Mouse (Mus musculus) brain, embryonic 14.5 days (tissue): ENCODE results near the gene Defb20.

ENCODE experiments used
- CTCF ChIP-seq: fragments of 200-500 bp; IDR thresholded peaks from 2 replicates; pipeline ENCODE4 v1.5.1; 2012; ENCODE audit warnings: inconsistent platforms, mild to moderate bottlenecking, moderate library complexity, borderline replicate concordance; ENCODE audit not compliant: insufficient read depth, insufficient read length; ENCODE audit errors: extremely low read depth
- POLR2A ChIP-seq: fragments of 200-500 bp; IDR thresholded peaks from 2 replicates; pipeline ENCODE4 v1.6.1; 2012; ENCODE audit warnings: mild to moderate bottlenecking, inconsistent platforms, borderline replicate concordance; ENCODE audit not compliant: poor library complexity, insufficient read depth, insufficient read length, severe bottlenecking; ENCODE audit errors: extremely low read depth

DNA sequence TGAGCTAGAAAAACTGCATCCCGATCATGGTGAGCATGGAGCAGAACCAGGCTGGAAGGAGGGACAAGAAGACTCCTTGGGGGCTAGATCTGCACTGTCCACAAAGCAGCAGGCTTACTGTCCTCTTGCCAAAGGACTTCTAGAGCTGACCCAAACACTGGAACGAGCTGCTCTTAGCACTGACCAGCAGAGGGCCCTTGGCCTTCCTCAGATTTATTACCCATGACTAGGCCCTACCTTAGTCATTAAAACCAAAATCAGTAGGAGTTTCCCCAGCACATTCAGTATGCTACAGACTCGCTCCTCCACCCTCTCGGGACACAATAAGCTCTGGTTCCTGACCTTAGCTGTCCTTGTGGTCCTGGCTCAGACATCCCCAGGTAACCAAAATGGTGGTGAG is 41.1 kb downstream of the Defb20 start, which contains the start of gene Defb28:
- TF ChIP-seq CTCF = no peak
- TF ChIP-seq POLR2A = no peak
